Mouse (Mus musculus) urinary bladder, postnatal 0 days (tissue): ENCODE data around the gene Gm5244. TPM values are rescaled to one million over a fixed set of nuclear protein-coding genes. Genes with fewer than 3 reads are reported as not detected.

Experiments used
- polyA plus RNA-seq: library from polyadenylated mRNA; unstranded; fragments of >200 nt; fragmentation: Nextera tagmentation; extraction: Ambion mirVana; gene quantifications from 2 replicates; pipeline ENCODE4 v1.2.1, GENCODE M21; 2015

The Gm5244 gene
- polyA plus RNA-seq: not detected in 2 replicates

DNA sequence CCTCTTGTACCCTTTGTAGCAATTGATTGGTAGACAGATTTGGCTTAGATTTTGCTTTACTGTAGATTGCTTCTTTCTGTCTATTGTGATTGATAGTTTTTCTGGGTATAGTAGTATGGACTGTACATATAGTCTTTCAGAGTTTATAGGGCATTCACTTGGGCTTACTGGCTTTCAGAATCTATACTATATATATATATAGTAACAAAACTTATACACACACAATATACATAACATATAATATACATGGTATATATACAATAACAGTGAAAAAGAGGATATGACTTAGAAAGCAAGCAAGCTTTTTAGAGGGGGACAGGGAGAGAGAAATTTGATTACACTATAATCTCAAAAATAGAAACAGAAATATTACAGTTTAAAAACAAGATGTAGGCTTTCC, at the start of gene Gm5244:
Gene Gm5244 (plus strand): TSS at position 301 of the 400 bp plus-strand sequence.

DNA sequence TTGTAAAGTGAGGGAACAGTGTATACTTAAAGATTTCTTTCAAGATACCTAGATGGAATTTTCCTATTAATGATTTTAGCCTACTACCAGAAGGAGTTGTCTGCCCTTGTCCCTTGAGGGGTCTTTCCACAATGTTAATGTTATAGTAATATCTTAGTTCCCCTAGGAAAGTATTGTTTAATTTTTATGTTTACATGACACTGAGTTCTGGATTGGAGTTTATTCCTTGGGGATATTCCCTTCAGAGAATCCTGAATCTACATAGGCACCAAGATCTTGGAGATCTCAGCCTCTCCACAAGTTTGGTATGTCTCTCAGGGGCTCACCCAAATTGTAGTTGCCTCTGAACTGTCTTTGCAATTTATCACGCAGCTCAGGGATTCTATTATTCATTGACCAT, 10.5 kb downstream of the Gm5244 start, which contains the start of gene Olfr1444:
Gene Olfr1444 (plus strand): TSS at position 301 of the 400 bp plus-strand sequence.

DNA sequence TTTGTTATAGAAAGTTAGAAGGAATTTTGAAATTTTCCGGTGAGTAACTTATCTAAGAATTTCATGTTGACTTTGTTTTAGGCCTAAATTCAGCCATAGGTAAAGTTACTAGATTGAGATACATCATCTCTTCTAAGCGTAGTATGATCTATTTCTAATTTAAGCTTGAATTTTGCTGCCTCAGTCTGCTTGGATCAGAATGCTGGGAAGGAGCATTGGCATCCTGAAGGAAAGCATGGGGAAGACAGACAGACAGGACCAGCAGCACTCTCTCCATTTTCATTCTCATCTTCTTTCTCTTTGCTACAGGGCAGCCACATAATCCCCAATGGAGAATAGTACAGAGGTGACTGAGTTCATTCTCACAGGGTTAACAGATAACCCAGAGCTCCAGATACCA, 37.1 kb downstream of the Gm5244 start, which contains the start of gene Olfr1445:
Gene Olfr1445 (plus strand): TSS at position 301 of the 400 bp plus-strand sequence.

DNA sequence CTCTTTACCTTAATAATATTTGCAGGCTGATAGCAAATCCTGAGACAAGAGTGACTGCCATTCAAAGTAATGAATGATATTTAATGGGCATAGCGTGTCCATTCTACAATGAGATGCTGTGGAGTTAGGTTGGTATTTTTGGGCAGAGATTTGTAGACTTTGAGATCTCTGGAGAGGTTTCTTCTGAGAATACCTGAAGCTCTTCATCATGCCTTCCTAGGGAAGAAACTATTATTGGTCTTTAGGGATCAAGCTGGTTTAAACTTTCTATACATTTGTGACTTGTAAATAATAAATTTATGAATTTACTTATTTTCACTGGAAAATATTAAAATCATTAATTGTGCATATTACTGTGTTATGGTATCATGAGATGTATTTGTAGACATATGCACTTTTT, 46.9 kb downstream of the Gm5244 start, which contains the start of gene Olfr1446:
Gene Olfr1446 (minus strand): TSS at position 101 of the 400 bp plus-strand sequence.

Other genes starting within 250 kb of the Gm5244 start
- gene Gm4952, start 246.7 kb upstream of the Gm5244 start, polyA plus RNA-seq: 0.15 and 0.40 TPM in 2 replicates
- gene Glyat, start 213.4 kb upstream of the Gm5244 start, polyA plus RNA-seq: not detected in 2 replicates
- not detected in 2 replicates for gene Olfr1442, start 176.2 kb upstream of the Gm5244 start, polyA plus RNA-seq
- not detected in 2 replicates for gene Olfr1443, start 168.6 kb upstream of the Gm5244 start, polyA plus RNA-seq
- not detected in 2 replicates for gene Keg1, start 150.9 kb upstream of the Gm5244 start, polyA plus RNA-seq
- gene Cntf, start 81.0 kb upstream of the Gm5244 start, polyA plus RNA-seq: 0.70 and 1.2 TPM in 2 replicates
- 8.7 and 10.9 TPM in 2 replicates for gene Zfp91, start 50.6 kb upstream of the Gm5244 start, polyA plus RNA-seq
- 1.9 and 4.2 TPM in 2 replicates for gene Lpxn, start 50.5 kb upstream of the Gm5244 start, polyA plus RNA-seq
- gene Olfr1444, start 10.6 kb downstream of the Gm5244 start, polyA plus RNA-seq: not detected in 2 replicates
- not detected in 2 replicates for gene Olfr1445, start 37.2 kb downstream of the Gm5244 start, polyA plus RNA-seq
- not detected in 2 replicates for gene Olfr1446, start 46.8 kb downstream of the Gm5244 start, polyA plus RNA-seq
- not detected in 2 replicates for gene Olfr1447, start 57.1 kb downstream of the Gm5244 start, polyA plus RNA-seq
- not detected in 2 replicates for gene Olfr1448, start 77.7 kb downstream of the Gm5244 start, polyA plus RNA-seq
- gene Olfr1449, start 84.2 kb downstream of the Gm5244 start, polyA plus RNA-seq: not detected in 2 replicates
- gene Olfr1450, start 103.6 kb downstream of the Gm5244 start, polyA plus RNA-seq: not detected in 2 replicates
- gene Olfr1451, start 148.3 kb downstream of the Gm5244 start, polyA plus RNA-seq: not detected in 2 replicates
- gene Olfr1453, start 181.6 kb downstream of the Gm5244 start, polyA plus RNA-seq: not detected in 2 replicates
- not detected in 2 replicates for gene Olfr1454, start 213.9 kb downstream of the Gm5244 start, polyA plus RNA-seq